Mouse (Mus musculus) neutrophil, adult 5-6 weeks (primary cell): ENCODE data around the gene Btbd35f23. TPM values are rescaled to one million over a fixed set of nuclear protein-coding genes. Genes with fewer than 3 reads are reported as not detected.
"Not testable (repeated sequence)": the region's sequence is repeated elsewhere in the genome, so short reads cannot be mapped to it uniquely, and the experiment has no call there.

Experiments used
- ATAC-seq: fragments of 151-379, 151-347 bp; 2 replicates; pipeline ENCODE4 v1.8.0; 2017; ENCODE audit warnings: mild to moderate bottlenecking, moderate TSS enrichment; ENCODE audit not compliant: insufficient number of reproducible peaks, poor library complexity, low FRiP score, severe bottlenecking; ENCODE audit errors: extremely low read depth
- total RNA-seq: library from RNA; stranded (forward); fragments of 200-1000 nt; gene quantifications from 2 replicates; pipeline ENCODE4 v1.2.3, GENCODE M21; 2017

The Btbd35f23 gene
- total RNA-seq, result not detected in 2 replicates

DNA sequence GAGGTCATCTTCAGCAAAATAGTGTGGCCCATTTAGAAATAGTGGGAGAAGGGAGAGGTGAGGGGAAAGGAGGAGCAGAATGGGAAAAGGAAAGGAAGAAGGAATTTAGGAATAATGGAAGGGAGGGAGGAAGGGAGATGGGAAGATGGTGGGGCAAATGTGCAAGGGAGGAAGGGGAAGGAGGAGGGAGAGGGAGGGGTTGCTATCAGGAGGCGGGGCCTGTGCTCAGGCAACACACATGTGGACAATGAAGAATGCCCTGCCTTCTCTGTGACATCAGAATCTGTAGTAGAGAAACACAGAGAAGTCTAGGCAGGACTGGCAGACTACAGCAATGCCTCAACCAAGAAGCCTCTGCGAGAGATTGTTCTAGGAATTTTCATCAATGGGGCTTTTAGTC is at the start of gene Btbd35f23:
Gene Btbd35f23, plus strand, starts transcription at position 301 of the 400 bp plus-strand sequence.
- not testable (repeated sequence) for ATAC-seq

Other genes with a start within 250 kb of the Btbd35f23 start
- not detected in 2 replicates for gene Btbd35f24, start 119.0 kb downstream of the Btbd35f23 start, total RNA-seq